Mouse (Mus musculus): Measurements from ENCODE around the gene Frat1.

Gene Frat1

DNA sequence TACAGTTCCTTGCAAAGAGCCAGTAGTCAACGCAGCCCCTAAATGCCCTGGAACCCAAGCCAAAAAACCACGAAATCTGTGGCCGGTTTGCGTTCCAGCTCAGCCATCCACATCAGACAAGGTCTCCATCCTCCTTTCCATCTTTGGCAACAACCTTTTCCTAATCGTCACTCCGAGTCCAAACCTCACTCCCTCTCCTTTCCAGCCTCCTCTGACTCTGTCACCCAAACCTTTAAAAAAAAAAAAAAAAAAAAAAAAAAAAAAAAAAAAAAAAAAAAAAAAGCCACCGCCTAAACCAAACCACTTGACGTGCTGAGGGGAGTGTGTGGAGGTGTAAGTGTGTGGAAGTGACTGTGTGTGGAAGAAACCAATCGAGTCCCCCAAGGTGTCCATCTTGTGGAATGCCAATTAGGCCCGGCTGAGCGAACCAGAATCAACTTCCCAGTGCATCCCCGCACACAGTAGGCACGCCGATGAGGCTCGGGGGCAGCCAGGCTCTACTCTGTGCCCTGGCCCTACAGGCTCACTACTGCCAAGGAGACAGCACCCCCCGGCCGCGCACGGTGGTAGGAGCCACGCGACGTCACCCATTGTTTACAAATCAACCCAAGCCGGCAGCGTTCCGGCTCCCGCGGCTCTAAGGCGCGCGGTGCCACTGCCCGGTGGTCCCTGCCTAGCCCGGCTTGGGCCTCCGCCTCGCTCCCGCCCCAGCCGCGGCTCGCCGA, at the start of gene Frat1:
Frat1 (plus strand) TSS at position 590 of the 725 bp plus-strand sequence.
- DNase-seq (ENCODE audit: low read depth): peak; percentile 98

DNA sequence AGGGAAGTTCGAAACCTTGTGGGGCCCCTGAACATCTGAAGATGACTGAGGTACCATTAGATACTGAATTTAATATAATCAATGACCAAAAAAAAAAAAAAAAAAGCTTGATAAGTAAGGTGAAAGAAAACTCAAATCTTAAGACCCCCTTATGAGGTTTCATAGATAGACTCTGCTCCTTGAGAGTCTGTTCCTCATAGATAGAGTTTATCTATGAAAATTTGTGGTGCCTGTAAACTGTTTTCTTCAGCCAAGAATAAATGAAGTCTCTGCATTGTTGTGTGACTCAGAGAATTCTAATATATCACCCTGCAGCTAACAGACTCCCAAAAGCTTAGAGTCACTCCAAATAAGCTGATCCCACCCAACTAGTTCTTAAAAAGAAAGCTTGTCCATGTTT, 42.9 kb upstream of the Frat1 start:
- no peak for DNase-seq (ENCODE audit: low read depth)

DNA sequence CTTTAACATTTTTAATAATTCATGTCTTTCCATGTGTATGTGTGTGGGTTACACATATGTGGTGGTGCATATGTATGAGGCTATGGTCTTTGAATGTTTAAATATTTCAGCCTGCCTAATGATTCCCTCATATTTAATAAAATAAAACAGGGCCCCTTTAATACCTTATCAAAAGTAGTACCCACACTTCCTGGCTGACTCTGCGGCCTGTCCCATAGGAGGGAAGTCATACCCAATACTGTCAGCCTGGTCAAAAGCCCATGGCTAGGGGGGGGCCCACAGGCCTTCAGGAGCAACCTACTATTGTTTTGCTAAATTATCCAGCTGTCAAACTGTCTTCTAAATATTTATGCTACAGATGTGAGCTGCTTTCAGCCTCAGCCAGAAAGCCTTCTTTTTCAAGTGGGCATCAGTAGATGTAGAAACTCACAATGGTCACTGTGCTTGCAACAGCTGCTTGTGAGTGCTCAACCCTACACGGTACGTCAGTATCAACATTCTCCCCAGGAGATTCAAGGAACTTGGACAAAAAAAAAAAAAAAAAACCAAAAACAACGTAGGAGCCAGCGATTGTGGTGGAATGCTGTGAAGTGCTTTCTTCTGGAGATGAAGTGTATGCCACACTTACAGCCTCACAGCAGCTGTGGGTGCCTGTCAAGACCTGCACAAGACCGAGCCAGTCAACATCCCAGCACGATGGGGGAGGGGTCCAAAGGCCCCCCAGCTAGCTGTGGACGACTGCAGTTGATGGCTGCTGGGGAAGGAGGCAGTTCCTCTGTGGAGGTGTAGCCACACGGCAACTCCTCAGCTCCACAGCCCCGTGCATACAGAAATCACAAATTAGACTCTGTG, 40.4 kb upstream of the Frat1 start:
- DNase-seq (ENCODE audit: low read depth): no peak

DNA sequence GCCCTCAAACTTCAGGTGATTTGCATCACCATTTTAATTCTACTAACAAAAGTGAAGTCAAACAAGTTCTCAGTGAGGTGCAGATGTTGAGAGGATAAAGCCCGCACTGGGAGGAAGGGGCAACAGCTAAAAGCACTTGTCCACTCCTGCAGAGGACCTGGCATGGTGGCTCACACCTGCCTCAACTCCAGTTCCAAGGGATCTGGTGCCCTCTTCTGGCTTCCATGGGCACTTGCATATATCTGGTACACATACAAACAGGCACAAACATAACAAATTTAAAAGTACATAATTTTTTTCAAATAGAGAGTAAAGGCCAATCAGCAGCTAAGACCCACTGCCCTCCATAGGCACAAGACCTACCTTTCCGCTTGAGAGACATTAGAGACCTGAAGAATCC, 38.4 kb upstream of the Frat1 start:
- DNase-seq (ENCODE audit: low read depth): peak; percentile 10

DNA sequence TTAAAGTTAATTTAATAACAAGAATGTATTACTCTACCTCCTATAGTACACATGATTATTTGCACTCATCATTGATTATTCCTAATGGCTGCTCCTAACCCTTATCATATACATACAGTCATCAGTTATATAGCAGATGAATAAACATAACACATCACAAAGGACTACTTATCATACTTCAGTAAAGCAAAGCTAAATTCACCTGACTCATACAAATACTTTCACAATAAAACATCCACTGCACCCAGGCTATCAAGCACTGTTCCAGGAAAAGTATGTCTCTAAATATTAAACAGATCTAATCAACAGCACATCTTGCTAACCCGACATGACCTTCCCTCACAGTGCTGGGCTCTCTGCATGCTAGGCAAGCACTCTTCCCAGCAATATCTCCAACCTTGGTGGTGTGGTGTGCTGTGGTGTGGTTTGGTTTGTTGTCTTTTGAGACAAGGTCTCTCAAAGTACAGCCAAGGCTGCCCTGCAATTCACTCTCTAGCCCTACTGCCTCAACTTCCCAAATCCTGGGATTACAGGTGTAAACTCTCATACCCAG, 36.8 kb upstream of the Frat1 start:
- DNase-seq (ENCODE audit: low read depth): no peak

DNA sequence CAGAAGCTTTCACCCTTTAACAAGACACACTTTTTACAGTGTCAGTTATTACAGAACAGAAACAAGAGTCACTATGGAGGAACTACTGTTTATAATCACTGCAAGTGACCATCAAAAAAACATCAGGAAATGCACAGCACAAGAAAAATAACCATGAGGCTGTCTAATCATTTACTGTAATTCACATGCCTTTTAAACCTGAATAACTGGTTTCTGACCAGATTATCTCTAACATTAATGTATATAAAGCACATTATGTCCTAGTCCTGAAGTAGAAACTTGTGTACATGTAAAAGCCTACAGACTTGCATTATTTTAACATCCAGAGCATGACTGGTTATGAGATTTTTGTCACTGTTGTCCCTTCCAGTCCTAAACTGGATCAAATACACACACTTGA, 35.8 kb upstream of the Frat1 start:
- DNase-seq (ENCODE audit: low read depth): no peak

DNA sequence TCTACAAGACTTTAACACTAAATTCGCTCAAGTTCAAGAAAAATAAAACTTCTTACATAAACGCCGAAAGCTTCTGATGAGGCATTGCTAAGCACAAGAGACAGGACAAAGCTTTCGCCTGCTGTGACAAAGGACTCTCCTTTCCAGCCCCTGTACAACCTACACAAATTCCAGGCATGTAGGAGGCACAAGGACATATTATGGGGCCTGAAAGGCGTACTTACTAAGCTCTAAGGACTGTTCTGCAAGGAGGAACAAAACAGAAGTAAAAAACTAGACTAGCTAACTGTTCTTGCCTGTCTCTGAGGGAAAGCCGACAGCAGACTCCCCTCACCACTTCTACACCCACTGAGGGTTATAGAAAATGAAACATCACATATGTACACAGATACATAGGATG, 34.9 kb upstream of the Frat1 start:
- DNase-seq (ENCODE audit: low read depth): no peak

DNA sequence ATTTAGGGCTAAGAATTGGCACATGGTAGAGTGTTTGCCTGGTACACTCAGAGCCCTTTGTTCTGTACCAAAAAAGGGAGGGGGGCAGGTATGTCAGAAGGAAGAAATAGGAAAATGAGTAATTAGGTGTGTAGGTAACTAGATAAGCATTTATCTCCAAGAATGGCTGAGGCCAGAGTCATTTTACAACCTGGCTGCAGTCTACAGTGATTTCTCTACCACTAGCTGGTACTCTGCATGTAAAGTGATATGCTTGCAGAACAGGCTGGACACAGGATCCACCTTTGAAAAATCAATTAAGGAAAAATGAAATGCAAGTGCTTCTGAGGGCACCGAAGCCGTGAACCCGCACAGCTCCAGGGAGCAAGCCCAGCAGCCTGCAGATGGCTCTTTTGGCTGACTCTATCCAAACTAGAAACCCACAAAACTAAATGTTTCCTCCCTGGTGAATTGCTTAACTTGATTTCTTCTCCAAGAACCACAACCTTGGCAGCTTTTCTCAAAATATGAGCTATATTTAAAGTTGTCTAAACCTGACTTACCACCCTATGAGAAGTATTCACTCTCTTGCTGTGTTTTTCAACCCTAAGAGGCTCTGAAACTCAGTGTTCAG, 33.5 kb upstream of the Frat1 start:
- DNase-seq (ENCODE audit: low read depth): no peak

DNA sequence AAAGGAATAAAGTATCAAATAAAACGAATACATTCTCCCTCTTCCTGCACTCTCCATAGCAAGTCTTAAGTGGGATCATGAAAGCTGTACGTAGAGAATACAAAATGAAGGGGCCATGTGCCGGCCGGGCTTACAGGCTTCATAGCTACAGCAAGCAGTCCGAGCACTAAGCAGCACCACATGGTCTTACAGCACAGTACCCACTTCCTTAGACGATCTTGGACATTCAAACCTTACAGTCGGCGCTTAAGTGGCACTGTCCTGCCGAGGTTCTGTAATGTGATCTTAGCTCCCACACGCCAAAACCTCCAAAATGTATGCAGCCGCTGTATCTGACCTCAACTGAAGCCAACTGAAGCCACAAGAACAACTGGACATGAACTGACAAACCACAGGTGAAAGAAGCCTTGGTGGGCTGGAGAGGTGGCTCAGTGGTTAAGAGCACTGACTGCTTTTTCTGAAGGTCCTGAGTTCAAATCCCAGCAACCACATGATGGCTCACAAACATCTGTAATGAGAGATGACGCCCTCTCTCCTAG, 32.9 kb upstream of the Frat1 start:
- DNase-seq (ENCODE audit: low read depth): no peak

DNA sequence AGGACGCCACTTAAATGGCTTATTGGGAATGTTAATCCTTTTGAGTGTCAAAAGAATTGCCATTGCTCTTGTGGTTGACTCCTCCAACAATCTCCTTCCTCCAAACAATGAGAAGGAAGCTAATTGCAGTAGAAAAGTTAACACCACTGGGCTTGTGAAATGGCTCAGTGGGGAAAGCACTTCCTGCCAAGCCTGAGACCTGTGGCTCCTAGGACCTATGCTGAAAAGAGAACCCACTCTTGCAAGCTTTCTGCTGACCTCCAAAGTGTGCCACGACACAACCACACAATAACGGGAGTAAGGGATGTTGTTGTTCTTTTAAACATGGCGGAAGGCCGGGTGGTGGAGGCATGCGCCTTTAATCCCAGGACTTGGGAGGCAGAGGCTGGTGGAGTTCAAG, 32.2 kb upstream of the Frat1 start:
- DNase-seq (ENCODE audit: low read depth): no peak

DNA sequence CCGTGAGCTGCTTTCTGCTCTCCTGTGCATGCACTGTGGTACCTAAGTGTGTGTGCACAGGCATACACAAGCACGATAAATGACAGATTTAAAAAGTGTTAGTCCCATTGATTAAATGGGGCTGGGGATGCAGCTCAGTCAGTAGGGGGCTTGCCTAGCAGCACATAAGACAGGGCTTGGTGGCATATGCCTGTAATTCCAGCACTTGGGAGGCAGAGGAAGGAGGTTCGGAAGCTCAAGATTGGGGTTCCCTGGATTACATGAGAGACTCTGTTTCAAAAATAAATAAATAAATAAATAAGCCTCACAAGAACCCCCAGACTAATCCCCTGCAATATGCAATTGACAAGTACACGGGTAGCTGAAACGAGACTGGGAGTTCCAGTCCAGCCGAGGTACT, 29.3 kb upstream of the Frat1 start:
- no peak for DNase-seq (ENCODE audit: low read depth)

DNA sequence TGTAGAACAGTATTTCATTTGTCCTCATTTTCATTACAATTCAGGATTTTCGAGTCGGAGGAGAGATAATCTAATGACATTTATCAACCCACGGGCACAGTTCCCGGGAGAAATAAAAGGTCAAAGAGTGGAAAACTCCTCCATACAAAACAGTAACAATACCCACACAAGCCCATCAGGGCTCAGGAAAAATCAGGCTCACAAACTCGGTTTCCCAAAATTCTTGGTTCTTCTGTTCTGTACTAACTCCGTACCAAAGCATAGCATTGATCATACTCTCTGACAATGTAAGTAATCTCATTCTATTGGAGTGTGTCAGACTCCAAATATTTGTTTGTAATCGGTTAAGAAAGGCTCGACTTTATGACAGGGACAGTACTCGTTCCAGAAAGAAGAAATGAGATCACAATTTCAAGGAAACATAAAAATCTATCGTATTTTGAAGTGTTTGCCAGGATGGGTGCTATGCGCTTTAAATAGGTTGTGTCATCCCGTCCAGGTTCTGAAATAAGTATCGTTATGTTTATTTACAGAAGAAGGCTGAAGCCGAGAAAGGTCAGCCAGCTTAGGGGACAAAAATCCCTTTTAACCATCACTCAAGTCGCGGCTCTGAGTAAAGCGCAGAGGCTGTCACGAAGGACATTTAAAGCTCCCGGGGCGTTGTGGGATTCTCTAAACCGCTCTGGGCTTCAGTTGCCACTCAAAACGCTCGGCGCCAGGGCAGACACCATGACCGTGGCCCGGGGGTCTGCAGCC, 28.6 kb upstream of the Frat1 start:
- no peak for DNase-seq (ENCODE audit: low read depth)

DNA sequence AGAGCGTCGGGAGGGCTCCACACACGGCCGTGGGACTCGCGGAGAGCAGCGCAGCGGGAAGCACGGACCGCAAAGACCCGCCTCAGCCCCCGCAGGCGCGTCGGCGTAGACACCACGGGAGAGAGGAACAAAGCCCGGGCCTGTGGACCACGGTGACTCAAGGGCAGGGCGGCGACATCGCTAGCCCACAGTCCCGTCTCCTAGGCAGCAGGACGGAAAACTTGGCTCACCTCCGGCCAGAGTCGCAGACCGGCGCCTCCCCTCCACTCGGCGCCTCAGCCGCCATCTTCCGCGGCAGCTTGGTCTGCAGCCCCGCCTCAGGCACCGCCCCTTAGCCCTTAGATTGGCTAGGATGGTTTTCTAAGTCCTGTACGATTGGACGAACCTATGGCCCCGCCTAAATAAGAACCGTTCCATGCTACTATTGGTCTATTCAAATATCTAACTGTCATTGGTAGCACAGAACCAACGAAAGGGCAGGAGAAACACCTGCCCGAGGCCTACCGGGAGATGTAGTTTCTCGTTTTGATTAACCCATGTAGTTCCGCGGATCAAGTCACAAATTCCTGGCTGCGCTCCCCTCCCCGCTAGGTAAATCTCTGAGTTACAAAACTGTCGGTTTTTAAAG, 27.9 kb upstream of the Frat1 start, which contains the start of gene Arhgap19:
Arhgap19 (minus strand) TSS at position 306 of the 628 bp plus-strand sequence.
- peak; percentile 95 for DNase-seq (ENCODE audit: low read depth)

DNA sequence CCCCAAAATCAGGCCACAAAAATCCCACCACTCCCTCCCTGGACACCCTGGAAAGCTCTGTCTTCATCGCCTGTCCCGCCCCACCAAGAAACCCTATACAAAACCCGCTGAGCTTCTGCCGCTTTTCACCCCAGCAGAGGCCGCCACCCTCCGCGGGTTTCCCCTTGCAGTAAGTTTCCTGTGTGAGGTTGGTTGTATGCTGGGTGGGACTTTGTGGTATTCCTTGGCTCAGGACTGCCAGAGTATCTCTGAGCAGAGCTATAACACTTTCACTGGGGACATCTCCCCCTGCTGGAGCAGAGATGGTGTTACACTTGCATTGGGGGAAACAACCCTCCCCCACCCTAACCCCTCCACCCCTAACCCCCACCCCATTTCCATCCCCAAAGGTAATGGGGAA, 26.4 kb upstream of the Frat1 start:
- peak; percentile 78 for DNase-seq (ENCODE audit: low read depth)

DNA sequence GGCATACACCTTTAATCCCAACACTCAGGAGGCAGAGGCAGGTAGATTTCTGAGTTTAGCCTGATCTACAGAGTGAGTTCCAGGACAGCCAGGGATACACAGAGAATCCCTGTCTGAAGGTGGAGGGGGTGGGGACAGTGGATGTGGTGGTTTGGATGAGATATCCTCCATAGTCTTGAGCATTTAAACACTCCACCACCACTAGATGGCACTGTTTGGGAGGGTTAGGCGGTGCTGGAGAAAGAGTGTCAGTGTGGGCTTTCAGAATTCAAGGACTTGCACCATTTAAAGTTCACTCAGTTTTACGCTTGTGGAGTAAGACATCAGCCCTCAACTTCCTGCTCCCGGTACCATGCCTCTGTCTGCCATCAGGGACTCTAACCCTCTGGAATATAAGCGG, 23.9 kb upstream of the Frat1 start:
- DNase-seq (ENCODE audit: low read depth): peak; percentile 41

DNA sequence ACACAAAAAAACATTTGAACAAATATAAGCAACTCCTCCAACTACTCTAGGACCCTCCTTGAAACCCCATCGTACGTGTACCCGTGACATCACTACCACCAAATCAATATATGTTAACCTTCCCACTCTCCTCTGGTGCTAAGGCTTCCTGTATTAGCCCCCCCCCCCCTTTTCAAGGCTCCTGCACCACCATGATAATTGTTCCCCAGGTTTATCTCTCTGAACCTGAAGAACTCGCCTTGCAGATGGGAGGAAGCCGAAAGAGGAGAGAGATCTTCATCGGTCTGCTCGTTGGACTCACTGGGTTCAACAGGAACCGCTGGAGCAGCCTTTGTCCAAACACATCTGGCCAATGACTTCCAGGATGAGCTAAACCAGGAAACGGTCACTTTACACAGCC, 22.3 kb upstream of the Frat1 start:
- DNase-seq (ENCODE audit: low read depth): no peak

DNA sequence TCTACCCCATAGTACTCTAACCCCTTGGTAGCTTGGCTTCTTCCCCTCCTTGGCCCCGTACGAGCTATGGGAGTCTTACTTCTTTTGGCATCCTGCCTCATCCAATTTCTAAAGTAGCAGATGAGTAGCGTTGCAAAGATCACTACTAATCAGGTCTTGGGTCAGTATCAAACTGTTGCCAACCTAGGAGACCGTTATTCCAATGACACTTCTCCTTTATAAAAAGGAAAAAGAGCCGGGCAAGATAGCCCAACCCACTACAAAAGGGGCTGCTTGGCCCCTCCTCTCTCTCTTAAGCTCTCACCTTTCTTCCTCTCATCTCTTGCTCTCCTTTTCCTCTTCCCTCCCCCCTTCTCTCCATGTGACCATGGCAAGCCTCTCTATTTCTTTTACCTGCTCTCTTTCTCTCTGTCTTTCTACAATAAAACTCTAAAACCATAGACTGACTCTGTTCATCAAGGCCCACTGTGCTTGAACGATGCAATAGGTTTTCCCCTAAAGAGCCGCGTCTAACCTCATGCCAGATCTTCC, 21.6 kb upstream of the Frat1 start:
- no peak for DNase-seq (ENCODE audit: low read depth)

DNA sequence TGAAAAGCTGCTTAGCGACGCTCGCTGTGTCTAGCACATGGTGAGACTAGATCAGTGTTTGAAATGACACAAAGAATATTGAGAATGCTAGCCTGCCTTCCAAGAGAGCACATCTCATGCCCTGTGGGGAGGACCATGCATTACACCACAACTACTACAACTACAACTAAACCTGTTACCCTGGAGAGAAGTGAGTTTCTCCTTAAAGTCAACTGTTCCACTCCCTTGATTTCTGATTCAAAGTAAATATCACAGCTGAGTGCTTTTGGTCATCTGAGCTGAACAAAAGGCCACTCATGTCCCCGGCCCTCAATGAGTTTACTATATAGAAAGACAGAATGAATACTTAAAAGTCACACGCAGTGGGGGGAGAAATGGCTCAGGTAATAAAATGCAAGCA, 19.7 kb upstream of the Frat1 start:
- no peak for DNase-seq (ENCODE audit: low read depth)

DNA sequence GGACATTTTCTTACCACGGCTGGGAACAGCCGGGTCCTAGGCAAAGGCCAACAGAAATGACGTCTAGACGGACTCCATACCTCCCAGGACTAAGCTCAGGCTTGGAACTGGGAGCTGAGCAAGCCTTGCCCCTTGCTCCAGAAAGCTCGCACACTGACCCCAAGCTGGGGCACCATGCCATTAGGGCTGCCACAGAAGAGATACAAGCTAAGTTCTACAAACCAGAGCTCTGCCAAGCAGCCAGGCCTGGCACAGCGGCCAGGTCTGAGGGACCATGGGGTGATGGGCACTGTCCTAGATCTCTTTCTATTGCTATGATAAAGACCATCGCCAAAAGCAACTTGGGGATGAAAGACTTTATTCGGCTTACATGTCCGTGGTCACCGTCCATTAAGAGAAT, 17.2 kb upstream of the Frat1 start:
- DNase-seq (ENCODE audit: low read depth): no peak

DNA sequence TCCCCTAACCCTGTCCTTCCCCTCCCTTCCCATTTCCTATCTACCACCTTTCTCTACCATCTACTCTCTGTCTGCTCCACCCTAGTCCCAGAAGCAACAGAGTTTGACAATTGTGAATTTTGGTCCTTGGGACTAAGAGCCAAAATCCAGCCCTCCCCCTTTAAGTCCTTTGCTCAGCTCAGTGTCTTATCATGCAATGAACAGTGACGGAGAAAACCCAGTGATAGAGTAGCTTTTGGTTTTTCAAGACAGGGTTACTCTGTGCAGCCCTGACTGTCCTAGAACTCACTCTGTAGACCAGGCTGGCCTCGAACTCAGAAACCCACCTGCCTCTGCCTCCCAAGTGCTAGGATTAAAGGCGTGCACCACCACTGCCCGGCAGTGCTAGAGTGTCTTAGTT, 16.4 kb upstream of the Frat1 start:
- DNase-seq (ENCODE audit: low read depth): no peak

DNA sequence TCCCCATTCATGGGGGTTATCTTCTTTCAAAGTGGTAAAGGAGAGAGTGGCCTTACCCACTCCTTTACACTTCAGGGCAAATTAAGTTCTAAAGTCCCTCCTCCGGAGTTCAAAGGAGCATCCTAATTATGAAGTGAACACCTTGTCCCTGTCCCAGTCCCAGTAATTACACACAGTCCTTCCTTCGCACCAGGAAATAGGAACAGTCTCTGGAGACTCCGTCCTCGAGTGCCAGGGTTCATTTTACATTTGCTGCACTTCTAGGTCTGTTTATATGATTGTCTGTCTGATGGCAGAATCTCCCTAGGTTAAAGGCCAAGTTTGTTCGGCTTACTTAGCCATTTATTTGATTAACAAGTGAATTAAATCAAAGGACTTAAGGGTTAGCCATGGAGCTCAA, 13.4 kb upstream of the Frat1 start:
- DNase-seq (ENCODE audit: low read depth): no peak
